Mouse (Mus musculus): ENCODE results near the gene Ccdc173.

GRCm38 (mm10) chr2:69777985-69778835, 11.2 kb downstream of the Ccdc173 start:
- TF ChIP-seq POLR2A (IDR thresholded peaks at IDR 0.05; ENCODE audit: low read depth, low read length): no peak
- no peak for TF ChIP-seq CTCF (IDR thresholded peaks at IDR 0.05; ENCODE audit: borderline replicate concordance, insufficient read depth, low read length)

Measured in embryonic fibroblast, embryonic 13.5 days (primary cell).